Mouse (Mus musculus) C2C12 (cell line): ENCODE results near the gene Pik3c2g.

Source experiments
- CTCF ChIP-seq: IDR thresholded peaks from one replicate; pipeline ENCODE4 v1.5.1; 2011; ENCODE audit not compliant: control insufficient read depth, insufficient read depth, insufficient read length
- MAX ChIP-seq: IDR thresholded peaks from one replicate; pipeline ENCODE4 v1.6.1; 2011; ENCODE audit warnings: mild to moderate bottlenecking, control low read depth
- MYOD1 ChIP-seq: IDR thresholded peaks from one replicate; pipeline ENCODE4 v1.6.1; 2011; ENCODE audit warnings: low read depth; ENCODE audit not compliant: control insufficient read depth, insufficient read length
- MYOG ChIP-seq: IDR thresholded peaks from one replicate; pipeline ENCODE4 v1.6.1; 2011; ENCODE audit not compliant: control insufficient read depth, insufficient read length; ENCODE audit errors: extremely low read depth
- USF1 ChIP-seq: IDR thresholded peaks from one replicate; pipeline ENCODE4 v1.6.1; 2011; ENCODE audit warnings: low read depth, mild to moderate bottlenecking, control low read depth, moderate library complexity

GRCm38 (mm10) chr6:139760978-139761377, 174.0 kb downstream of the Pik3c2g start:
- TF ChIP-seq CTCF = no peak
- no peak for TF ChIP-seq MAX
- TF ChIP-seq MYOG = no peak
- TF ChIP-seq USF1 = no peak
- no peak for TF ChIP-seq MYOD1
